Mouse (Mus musculus) B cell, adult 2 months (primary cell): ENCODE measurements around the gene Prkd3.

Source experiments
- DNase-seq, 2 experiments: peaks; one replicate each; pipeline ENCODE4 v3.0.0; 2022

The Prkd3 gene

DNA sequence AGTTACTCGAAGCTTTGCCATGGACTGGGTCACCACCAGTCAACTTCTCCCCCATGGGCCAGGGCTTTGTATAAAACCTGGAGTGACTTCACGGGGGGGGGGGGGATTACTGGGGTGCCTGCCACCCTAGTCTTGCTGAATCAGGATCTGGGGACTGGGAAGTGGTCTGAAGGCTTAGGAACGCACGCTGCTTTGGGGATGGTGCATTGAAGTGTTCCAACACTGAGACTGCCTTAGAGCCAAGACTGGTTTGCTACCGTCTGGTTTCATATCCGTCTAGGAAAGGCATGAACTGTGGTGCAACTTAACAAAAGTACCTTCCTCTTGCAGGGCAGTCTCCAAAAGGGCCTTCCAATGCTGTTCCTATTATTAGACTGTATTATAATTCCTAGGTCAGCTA, 102.9 kb downstream of the Prkd3 start:
- DNase-seq, result no peak

DNA sequence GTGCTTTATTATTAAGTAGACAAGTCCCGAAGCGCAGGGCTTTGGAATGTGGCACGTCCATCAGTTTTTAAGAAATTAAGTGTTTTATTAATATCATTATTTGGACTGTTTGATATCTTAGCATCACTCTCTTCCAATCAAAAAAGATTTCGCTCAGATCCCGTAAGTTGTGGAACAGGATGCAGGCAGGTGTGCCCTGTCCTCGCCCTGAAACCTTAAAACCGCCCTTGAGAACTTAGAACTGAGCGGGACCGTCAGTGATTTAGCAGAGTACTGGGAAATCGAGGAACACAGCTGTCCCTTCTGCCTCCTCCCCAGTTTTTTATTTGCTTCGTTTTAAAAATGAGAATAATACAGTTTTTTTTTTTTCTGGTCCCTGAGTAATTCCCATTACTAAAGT, 103.7 kb downstream of the Prkd3 start:
- no peak for DNase-seq

DNA sequence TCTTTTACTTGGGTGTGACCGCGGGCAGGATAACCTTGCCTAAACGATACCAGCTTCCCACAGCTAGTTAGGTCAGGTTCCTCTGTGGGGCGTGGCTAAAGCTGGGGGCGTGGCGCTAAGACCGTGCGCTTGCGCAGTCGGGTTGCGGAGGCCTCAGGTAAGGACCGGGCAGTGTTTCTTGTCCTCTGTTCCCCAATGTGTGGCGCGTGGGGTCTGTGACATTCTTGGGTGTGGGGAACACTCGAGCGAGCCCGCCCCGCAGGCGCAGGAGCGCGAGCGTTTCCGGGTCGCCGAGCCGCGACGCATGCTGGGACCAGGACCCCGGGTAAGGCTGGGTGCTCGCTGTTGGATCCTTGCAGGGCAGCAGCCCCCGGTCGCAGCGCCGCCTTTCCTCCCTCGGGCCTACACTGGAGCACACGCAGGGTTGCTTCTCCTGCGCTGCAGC, 104.2 kb downstream of the Prkd3 start, which contains the start of gene Cebpzos:
Gene Cebpzos, plus strand, starts transcription at position 132 of the 445 bp plus-strand sequence.
- DNase-seq, result peak; percentile 93

DNA sequence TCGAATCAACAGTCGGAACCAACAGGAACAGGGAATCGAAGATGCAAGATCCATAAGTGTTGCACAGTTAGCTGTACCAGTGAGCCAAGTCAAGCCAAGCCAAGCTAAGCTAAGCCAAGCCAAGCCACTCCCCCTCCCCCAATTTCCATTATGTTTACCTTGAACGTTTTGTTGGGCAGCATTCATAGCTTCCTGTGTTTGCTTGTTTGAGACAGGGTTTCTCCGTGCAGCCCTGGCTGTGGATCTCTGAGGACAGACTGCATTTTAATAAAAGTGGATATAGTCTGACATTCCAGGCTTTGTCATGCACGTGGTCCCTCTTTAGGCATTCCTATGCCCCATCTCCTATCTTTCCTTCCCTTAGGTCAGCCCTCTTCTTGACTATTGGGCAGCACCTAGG, 104.8 kb downstream of the Prkd3 start:
- no peak for DNase-seq

DNA sequence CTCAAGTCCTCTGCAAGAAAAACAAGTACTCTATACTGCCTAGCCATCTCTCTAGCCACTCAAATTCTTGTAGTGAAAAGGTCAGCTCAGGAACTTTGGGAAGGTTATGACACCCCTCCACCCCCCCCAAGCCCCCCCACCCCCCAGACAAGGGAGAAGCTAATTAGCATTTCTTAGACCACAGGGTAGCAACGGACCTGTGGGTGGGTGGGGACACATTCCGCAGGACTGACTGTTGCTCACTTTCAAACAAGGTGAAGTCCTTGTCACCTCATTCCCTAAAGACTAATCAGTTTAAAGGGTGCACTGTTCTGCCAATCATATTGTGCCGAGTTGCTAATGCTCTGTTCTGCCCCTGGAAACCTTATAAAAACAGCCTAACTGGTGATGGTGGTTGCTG, 106.7 kb downstream of the Prkd3 start:
- DNase-seq, result no peak

DNA sequence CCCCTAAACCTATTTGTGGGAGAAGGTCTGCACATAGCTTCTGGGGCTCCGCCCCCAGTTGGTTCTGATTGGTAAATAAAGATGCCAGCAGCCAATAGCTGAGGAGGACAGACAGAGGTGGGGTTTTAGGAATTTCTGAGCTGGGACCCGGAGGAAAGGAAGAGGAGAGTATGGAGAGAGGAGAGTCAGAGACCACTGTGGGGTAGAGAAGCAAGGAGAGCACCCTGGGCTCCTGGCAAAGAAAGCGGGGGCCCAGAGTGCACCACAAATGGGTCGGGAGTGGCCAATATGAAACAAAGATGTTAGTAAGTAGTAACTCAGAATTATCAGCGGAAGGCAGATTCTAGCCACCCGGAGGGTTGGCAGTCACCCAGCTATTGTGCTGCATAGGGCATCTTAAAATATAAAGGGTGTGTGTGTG, 107.7 kb downstream of the Prkd3 start:
- DNase-seq, result no peak

DNA sequence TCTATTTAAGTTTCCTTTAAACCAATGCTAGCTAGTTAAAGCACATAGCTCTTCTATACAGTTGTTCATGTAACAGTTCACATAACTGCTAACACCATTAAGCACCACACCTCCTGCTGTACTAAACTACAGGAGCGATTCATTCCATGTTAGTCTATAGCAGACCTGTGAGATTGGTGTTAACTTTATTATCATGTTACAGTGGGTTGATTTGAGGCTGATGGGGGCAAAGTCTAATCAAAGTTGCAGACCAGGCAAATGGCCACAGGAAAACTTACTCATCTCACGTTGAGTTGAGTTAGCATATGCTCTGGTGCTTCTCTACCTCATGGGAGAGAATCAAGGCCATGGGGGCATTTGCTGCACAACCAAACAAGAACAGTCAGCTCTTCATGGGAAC, 111.2 kb downstream of the Prkd3 start:
- DNase-seq, result no peak

DNA sequence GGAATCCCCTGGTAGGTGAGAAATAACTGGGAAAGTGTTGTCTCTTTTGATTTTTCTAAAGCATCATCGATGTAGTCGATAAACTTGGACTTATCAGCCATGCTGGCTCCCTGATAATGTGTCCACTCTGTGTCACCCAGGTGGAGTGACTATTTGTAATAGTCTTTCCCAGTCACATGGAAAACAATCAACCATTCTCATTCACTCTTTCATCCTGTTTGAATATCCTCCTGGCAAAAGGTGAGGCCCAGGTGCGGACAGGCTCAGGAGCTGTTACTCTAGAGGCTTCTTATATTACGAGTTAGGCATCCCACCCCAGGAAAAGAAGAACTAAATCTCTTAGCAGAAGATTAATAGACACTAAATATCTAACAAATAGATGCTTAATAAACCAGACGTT, 113.7 kb downstream of the Prkd3 start, which contains the start of gene Sult6b1:
Gene Sult6b1, minus strand, starts transcription at position 101 of the 400 bp plus-strand sequence.
- no peak for DNase-seq

DNA sequence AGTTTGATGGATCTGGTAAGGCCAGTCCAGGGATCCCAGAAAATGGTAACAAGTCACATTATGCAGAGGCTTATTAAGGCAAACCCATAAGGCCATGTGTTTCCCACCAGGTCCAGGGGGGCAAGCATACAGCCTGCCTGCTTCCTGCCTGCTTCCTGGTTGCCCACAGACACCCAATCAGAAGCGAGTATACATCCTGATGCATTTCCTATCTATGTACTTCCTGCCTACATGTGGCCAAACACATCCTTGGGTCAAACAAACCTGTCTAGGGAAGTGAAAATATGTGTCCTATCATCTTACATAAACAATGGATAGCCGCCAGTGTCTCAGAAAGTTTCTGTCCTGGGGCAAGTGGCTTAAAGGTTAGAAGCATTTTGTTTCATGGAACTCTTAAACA, 117.5 kb downstream of the Prkd3 start:
- DNase-seq, result no peak
